Mouse (Mus musculus) midbrain, embryonic 14.5 days (tissue): Measurements from ENCODE around the gene Urah. TPM values are rescaled to one million over a fixed set of nuclear protein-coding genes. Genes with fewer than 3 reads are reported as not detected.

ENCODE experiments used
- ATAC-seq: fragments of 200-750 bp; cut with Nextera tagmentation; 2 replicates; pipeline ENCODE4 v1.8.0; 2017; ENCODE audit warnings: moderate number of reproducible peaks, moderate library complexity; ENCODE audit not compliant: low FRiP score, low TSS enrichment
- DNase-seq: peaks from one replicate; pipeline ENCODE4 v3.0.0-alpha.2; 2015
- H3K27ac ChIP-seq: fragments of 300-500 bp; sonication (generic); replicated peaks from 2 replicates; pipeline ENCODE4 v1.5.1; 2014; ENCODE audit warnings: mild to moderate bottlenecking, low read depth, low read length, moderate library complexity
- H3K27me3 ChIP-seq: fragments of 300-500 bp; sonication (generic); 2 replicates; pipeline ENCODE4 v1.6.1; 2014; ENCODE audit warnings: low read length, control low read depth, mixed read lengths; ENCODE audit not compliant: control insufficient read depth, insufficient read depth
- H3K36me3 ChIP-seq: fragments of 300-500 bp; sonication (generic); 2 replicates; pipeline ENCODE4 v1.6.1; 2014; ENCODE audit warnings: low read length, control low read depth; ENCODE audit not compliant: control insufficient read depth, insufficient read depth
- H3K4me1 ChIP-seq: fragments of 300-500 bp; sonication (generic); 2 replicates; pipeline ENCODE4 v1.6.1; 2014; ENCODE audit warnings: mild to moderate bottlenecking, antibody characterized with exemption, low read length, control low read depth; ENCODE audit not compliant: control insufficient read depth, insufficient read depth
- H3K4me2 ChIP-seq: fragments of 300-500 bp; sonication (generic); 2 replicates; pipeline ENCODE4 v1.6.1; 2014; ENCODE audit warnings: mild to moderate bottlenecking, low read length, moderate library complexity
- H3K4me3 ChIP-seq: fragments of 300-500 bp; sonication (generic); replicated peaks from 2 replicates; pipeline ENCODE4 v1.5.1; 2014; ENCODE audit warnings: low read depth, low read length
- H3K9ac ChIP-seq: fragments of 300-500 bp; sonication (generic); replicated peaks from 2 replicates; pipeline ENCODE4 v1.6.1; 2014; ENCODE audit warnings: mild to moderate bottlenecking, low read length, moderate library complexity
- H3K9me3 ChIP-seq: fragments of 300-500 bp; sonication (generic); 2 replicates; pipeline ENCODE4 v1.6.1; 2016; ENCODE audit warnings: low read length, control low read depth, mixed read lengths; ENCODE audit not compliant: control insufficient read depth
- WGBS: fragments of 180-500 bp; shearing (Covaris S2); extraction: QIAGEN DNeasy Blood & Tissue Kit; methylation state at CpG from one replicate; pipeline ENCODE4 v1.1.7; 2014; 5-methylcytosine and 5-hydroxymethylcytosine counted together
- polyA plus RNA-seq: library from polyadenylated mRNA; unstranded; fragments of >200 nt; fragmentation: Nextera tagmentation; extraction: Ambion mirVana; gene quantifications from 2 replicates; pipeline ENCODE4 v1.2.1, GENCODE M21; 2014

The Urah gene
- polyA plus RNA-seq, 1 experiment from 2014 or later, result not detected

GRCm38 (mm10) chr7:140811714-140812113 lies 23.1 kb upstream of the Urah start:
- Histone ChIP-seq H3K36me3 (peaks cover 41% of the 10 kb centered on the region), H3K27me3 (no peaks in the 10 kb centered on the region), H3K9me3 (no peaks in the 10 kb centered on the region), H3K4me2 (no peak overlapping the region), H3K27ac (no peak overlapping the region), H3K9ac (no peak overlapping the region), H3K4me3 (no peak overlapping the region), H3K4me1 (no peaks in the 10 kb centered on the region)
- DNase-seq, result peak; percentile 13
- ATAC-seq, result no peak
- WGBS, result 71% methylated on average over 13 of the region's 13 CpGs

GRCm38 (mm10) chr7:140812850-140813249 lies 22.0 kb upstream of the Urah start:
- Histone ChIP-seq H3K9ac (no peak overlapping the region), H3K36me3 (peaks cover 44% of the 10 kb centered on the region), H3K27ac (no peak overlapping the region), H3K9me3 (no peaks in the 10 kb centered on the region), H3K27me3 (no peaks in the 10 kb centered on the region), H3K4me1 (no peaks in the 10 kb centered on the region), H3K4me3 (no peak overlapping the region), H3K4me2 (no peak overlapping the region)
- WGBS, result 91% methylated on average over 12 of the region's 12 CpGs
- ATAC-seq (no peak), DNase-seq (no peak)

GRCm38 (mm10) chr7:140820173-140820572 lies 14.6 kb upstream of the Urah start:
- peaks cover 9% of the 10 kb centered on the region; the same call in 1 of the 2 replicates for H3K4me1 ChIP-seq
- H3K4me3 ChIP-seq, result no peak overlapping the region
- no peak overlapping the region for H3K9ac ChIP-seq
- H3K27ac ChIP-seq, result no peak overlapping the region
- ATAC-seq (no peak), DNase-seq (peak; percentile 26)
- peaks cover 18% of the 10 kb centered on the region; the same call in 1 of the 2 replicates for H3K36me3 ChIP-seq
- H3K27me3 ChIP-seq, result no peaks in the 10 kb centered on the region
- 69% methylated on average over 4 of the region's 4 CpGs for WGBS
- H3K4me2 ChIP-seq, result peak overlapping the region; percentile 39
- no peaks in the 10 kb centered on the region for H3K9me3 ChIP-seq

GRCm38 (mm10) chr7:140821305-140821652 lies 13.5 kb upstream of the Urah start:
- Histone ChIP-seq H3K9me3 (no peaks in the 10 kb centered on the region), H3K36me3 (peaks cover 18% of the 10 kb centered on the region; the same call in 1 of the 2 replicates), H3K9ac (peak overlapping the region; percentile 68), H3K27me3 (no peaks in the 10 kb centered on the region), H3K27ac (peak overlapping the region; percentile 85), H3K4me1 (peaks cover 9% of the 10 kb centered on the region; the same call in 1 of the 2 replicates), H3K4me2 (peak overlapping the region; percentile 53), H3K4me3 (peak overlapping the region; percentile 58)
- ATAC-seq (peak; percentile 57), DNase-seq (no peak)
- 40% methylated on average over 5 of the region's 5 CpGs for WGBS

GRCm38 (mm10) chr7:140821653-140822329 lies 13.0 kb upstream of the Urah start, which contains the start of gene Zfp941:
Gene Zfp941, minus strand, starts transcription at chr7:140822178.
- no peaks in the 10 kb centered on the region for H3K27me3 ChIP-seq
- DNase-seq (peak; percentile 90), ATAC-seq (peak; percentile 89)
- H3K4me1 ChIP-seq, result peaks cover 9% of the 10 kb centered on the region; the same call in 1 of the 2 replicates
- H3K9me3 ChIP-seq, result no peaks in the 10 kb centered on the region
- peak within 1 kb of the TSS; percentile 85 for H3K27ac ChIP-seq
- peaks cover 16% of the 10 kb centered on the region; the same call in 1 of the 2 replicates for H3K36me3 ChIP-seq
- H3K9ac ChIP-seq, result peak within 1 kb of the TSS; percentile 68
- WGBS, result under 1% methylated on average over 21 of the region's 21 CpGs
- peak within 1 kb of the TSS; percentile 58 for H3K4me3 ChIP-seq
- H3K4me2 ChIP-seq, result peak within 1 kb of the TSS; percentile 53

- Histone ChIP-seq H3K27me3 (no peaks in the 10 kb centered on the region), H3K4me3 (no peak overlapping the region), H3K4me1 (peaks cover 9% of the 10 kb centered on the region; the same call in 1 of the 2 replicates), H3K4me2 (no peak overlapping the region), H3K36me3 (peaks cover 8% of the 10 kb centered on the region; the same call in 1 of the 2 replicates), H3K9me3 (no peaks in the 10 kb centered on the region), H3K9ac (no peak overlapping the region), H3K27ac (no peak overlapping the region)
- no peak for DNase-seq
- WGBS, result 97% methylated on average over 4 of the region's 4 CpGs
- no peak for ATAC-seq
Observed at GRCm38 (mm10) chr7:140822731-140823130, 12.1 kb upstream of the Urah start.

- Histone ChIP-seq H3K36me3 (no peaks in the 10 kb centered on the region), H3K27ac (no peak overlapping the region), H3K4me1 (no peaks in the 10 kb centered on the region), H3K4me3 (no peak overlapping the region), H3K4me2 (no peak overlapping the region), H3K9ac (no peak overlapping the region), H3K27me3 (no peaks in the 10 kb centered on the region), H3K9me3 (no peaks in the 10 kb centered on the region)
- DNase-seq (peak; percentile 78), ATAC-seq (no peak; the same call in 1 of the 2 replicates)
- 38% methylated on average over 8 of the region's 8 CpGs for WGBS
Observed at GRCm38 (mm10) chr7:140828171-140828881, 6.5 kb upstream of the Urah start.

- DNase-seq, result no peak
- H3K9me3 ChIP-seq, result no peaks in the 10 kb centered on the region
- no peak for ATAC-seq
- no peak overlapping the region for H3K4me3 ChIP-seq
- H3K4me2 ChIP-seq, result no peak overlapping the region
- H3K27me3 ChIP-seq, result no peaks in the 10 kb centered on the region
- H3K4me1 ChIP-seq, result no peaks in the 10 kb centered on the region
- no peak overlapping the region for H3K27ac ChIP-seq
- H3K36me3 ChIP-seq, result no peaks in the 10 kb centered on the region
- 80% methylated on average over 6 of the region's 6 CpGs for WGBS
- no peak overlapping the region for H3K9ac ChIP-seq
Observed at GRCm38 (mm10) chr7:140831447-140831846, 3.4 kb upstream of the Urah start.
